Mouse (Mus musculus) lung, postnatal 10 days (tissue): Measurements from ENCODE around the gene Dis3l2.

Source experiments
- DNase-seq: peaks from one replicate; pipeline ENCODE4 v3.0.0; 2021

Gene Dis3l2

GRCm38 (mm10) chr1:86733160-86733821 lies 29.7 kb downstream of the Dis3l2 start:
- no peak for DNase-seq

DNA sequence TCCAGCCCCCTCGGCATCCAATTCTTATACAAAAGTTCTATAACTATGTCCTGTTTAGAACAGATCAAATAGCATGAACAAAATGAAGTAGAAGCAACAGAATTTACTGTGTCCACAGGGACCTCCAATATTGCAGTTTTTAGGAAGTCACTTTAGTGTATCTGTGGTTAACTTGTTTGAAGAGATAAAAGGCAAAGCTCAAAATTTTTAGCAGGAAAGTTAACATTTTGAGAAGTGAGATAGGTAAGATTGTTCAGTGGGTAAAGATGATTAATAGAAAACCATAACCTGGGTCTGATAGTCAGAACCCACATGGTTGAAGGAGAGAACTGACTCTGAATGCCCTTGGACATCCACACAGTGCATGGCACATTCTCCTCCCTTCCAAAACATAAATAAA lies 32.8 kb downstream of the Dis3l2 start:
- DNase-seq, result no peak

DNA sequence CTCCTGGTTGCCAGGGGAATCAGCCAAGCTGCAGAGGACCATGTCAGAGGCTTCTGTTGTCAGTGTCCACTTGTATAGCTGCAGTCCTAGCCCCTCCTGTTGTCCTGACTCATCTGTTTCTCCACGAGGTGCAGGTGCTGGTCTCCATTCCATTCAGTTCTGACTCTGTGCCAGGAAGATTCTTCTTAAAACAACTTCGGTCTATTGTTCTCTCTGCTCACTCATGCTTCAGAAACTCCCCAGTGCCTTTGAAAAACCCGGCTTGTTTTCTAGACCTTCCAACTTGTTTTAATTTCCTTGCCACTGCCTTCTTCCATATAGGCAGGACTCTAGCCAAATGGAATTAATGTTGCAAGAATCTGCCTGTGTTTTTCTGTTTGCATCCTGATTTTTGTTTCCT lies 39.3 kb downstream of the Dis3l2 start:
- DNase-seq, result no peak

DNA sequence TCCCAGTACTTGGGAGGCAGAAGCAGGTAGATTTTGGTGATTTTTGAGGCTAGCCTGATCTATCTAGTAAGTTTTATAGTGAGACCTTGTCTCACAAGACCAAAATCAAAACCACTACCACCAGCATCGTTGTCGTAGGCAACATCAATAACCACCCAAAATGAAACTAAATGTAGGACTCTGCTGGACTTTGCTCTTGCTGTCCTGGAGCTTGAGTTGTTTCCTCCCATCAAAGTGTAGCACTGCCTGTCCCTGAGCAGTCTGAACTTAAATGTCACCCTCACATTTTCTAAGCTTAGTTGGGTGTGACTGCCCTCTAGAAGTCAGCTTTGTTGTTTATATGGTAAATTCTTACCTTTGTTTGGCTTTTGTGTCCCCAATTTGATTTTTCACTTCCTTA lies 43.4 kb downstream of the Dis3l2 start:
- no peak for DNase-seq

GRCm38 (mm10) chr1:86750094-86750493 lies 46.5 kb downstream of the Dis3l2 start:
- DNase-seq, result no peak

DNA sequence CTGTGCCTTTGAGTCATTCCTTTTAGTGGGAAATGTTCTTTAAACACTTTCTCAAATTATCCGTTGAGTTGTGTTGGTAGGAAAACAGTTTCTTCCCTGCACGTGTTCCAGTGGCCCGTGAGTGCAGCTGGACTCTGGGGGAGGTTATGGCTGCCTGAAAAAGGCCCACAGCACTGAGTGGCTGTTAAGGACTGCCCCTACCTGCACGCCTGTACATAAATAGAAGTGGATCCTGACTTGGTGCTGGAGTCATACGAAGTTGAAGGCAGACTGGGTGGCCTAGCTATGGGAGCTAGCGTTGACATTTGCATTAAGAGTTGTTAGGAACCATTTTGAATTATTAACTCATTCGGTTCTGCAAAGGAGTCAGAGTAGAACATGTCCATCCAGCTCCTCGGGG lies 49.8 kb downstream of the Dis3l2 start:
- DNase-seq, result no peak

GRCm38 (mm10) chr1:86754335-86754734 lies 50.7 kb downstream of the Dis3l2 start:
- DNase-seq, result no peak

DNA sequence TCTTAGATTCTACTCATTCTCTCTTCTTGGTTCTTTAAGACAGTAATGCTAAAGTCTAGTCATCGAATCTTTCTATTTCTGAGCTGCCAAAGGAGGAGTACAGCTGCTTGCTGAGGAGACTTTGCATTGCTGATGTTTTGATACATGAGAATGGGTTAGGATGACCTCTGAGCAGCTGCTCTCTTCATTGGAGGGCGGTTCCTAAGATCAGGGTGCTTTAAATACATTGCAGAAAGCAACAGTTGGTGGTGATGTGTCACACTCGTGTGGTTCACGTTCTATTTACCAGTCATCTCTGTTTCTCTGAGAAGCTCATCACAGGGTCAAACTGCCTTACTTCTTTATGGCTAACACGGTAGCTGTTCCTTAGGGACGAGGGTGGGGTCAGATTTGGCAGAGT lies 54.5 kb downstream of the Dis3l2 start:
- peak; percentile 6 for DNase-seq

GRCm38 (mm10) chr1:86762161-86762560 lies 58.6 kb downstream of the Dis3l2 start:
- no peak for DNase-seq

- DNase-seq, result no peak
Measured at GRCm38 (mm10) chr1:86801241-86801640, 97.6 kb downstream of the Dis3l2 start.

GRCm38 (mm10) chr1:86811756-86812155 lies 108.1 kb downstream of the Dis3l2 start:
- no peak for DNase-seq

DNA sequence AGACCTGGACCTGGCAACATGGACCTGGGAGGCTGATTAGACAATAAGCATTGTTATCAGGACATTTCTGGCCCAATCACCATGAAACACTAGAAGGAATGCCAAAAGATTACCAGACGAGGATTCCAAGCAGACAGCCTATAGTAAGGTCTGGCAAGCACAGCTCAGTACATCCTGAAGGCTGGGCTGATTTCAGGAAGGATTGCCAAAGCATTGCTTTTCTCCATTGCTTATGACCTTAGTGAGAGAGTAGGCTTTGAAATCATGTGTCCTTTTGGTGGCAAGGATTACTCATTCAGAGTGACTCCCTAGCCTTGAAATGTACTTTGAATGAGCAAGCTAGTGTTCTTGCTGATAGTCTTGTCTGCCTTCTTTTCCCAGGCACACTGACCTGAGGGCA lies 118.7 kb downstream of the Dis3l2 start:
- DNase-seq, result no peak

DNA sequence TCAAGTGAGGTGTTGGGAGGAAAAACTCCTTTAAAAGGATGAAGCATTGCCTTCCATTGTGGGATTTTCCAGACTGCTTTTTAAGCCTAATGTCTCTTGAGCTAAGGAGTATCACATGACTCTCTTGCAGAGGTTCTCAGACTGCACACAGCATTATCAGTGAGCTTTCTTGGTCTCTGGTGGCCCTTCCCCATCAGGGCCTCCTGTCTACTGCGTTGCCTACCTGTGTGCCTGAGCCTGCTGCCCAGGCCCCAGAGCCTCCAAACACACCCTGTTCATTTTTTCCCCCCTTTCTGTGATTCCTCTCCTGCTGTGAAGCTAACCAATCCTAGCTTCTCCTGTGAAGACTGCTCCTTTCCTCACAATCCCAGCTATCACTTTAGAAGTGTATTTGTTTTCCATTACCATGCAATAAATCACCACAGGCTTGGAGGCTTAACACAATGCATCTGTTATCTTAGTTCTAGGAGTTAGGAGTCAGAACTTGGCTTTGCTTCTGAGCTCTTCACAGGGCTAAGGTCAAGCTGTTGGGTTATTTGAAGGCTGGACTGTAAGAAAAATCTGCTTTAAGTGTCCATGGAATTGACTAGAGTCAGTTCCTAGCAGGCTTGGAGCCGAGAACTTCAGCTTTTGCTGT lies 130.9 kb downstream of the Dis3l2 start:
- no peak for DNase-seq

- DNase-seq, result no peak
Measured at GRCm38 (mm10) chr1:86834988-86835387, 131.4 kb downstream of the Dis3l2 start.

DNA sequence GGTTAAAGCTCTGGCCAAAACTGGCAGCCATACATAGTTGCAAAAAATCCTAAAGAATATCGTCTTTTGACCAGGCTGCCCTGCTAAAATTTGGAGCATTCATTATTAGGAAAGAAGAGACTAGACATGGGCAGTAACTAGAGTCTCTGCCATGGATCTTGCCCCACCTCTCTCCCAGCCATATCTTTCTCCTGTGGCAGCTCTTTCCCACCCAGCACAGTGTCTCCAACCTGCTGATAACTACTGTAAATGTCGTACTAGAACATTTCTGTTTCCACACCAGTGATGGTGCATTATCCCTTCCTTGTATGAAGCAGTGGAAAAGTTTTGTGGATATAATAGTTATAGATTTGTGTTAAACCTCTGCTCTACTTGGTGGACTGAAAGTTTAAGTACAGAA lies 147.1 kb downstream of the Dis3l2 start:
- DNase-seq, result no peak

GRCm38 (mm10) chr1:86858876-86859275 lies 155.3 kb downstream of the Dis3l2 start:
- DNase-seq, result peak; percentile 42

DNA sequence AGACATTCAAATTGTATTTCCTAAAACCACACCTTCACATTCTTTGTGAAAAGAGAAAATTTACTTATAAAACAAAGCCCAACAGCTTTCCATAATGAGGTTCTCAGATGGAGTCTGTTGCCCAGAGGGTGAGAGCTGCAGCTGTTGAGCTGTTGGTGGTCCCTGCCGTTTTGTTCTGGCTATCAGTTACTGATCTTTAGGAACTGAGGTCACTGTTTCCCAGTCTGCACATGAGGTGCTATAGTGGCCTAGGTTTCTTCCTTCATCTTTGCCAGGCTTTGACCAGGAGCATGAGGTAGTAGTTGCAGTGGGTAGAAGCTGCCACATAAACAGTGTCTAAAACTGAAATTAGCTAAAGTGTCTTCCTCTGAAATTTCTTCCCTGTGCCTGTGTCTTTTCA lies 155.8 kb downstream of the Dis3l2 start:
- no peak for DNase-seq

DNA sequence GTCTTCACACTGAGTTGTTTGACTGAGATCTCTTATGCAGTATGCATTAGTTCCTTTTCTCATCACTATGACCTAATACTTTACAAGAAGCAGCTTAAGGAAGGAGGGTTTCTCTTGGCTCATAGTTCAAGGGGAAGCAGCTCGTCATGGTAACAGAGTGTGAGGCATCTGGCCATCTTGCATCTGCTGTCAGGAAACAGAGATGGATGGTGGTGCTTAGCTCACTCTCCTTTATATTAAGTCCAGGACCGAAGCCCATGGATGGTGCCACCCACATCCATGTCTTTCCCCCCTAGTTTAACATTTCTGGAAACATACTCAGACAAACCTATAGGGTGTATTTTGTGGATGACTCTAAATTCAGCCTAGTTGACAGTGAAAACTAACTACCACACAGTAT lies 170.1 kb downstream of the Dis3l2 start:
- no peak for DNase-seq

DNA sequence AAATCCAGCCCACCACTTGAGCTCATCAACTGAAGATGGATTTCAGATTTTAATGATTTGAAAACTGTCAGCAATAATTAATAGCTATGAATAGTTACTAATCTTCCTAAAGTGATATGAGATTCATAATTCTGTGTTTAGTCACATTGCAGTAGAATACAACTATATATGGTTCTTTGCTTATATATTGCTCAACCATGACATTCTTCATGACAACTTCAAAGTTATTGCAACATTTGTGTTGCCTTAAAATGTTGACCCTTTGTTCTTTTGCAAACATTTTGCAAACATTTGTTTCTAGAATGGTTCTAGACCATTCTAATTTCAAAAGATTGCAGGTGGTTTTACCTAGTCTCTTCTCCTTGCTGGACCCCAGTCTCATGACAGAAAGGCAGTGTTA lies 175.1 kb downstream of the Dis3l2 start:
- DNase-seq, result no peak

- DNase-seq, result no peak
Measured at GRCm38 (mm10) chr1:86879547-86879946, 175.9 kb downstream of the Dis3l2 start.

DNA sequence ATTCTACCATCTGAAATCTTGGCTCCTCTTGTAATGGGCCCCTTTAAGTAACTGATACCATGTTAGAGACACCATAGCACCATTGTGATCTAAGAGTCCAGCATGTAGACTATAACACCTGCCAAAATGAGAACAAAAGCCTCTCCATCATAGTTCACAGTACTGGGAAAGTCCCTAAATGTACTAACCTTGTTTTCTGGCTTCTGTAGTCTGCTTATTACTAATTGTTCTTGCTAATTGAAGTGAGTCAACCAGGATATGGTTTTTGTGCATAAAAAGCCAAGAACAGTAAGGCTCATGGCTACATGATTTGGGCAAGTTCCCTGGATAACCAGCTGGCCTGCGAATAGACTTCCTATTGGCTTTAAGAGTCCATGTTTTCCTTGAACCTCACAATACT lies 183.5 kb downstream of the Dis3l2 start:
- no peak for DNase-seq

DNA sequence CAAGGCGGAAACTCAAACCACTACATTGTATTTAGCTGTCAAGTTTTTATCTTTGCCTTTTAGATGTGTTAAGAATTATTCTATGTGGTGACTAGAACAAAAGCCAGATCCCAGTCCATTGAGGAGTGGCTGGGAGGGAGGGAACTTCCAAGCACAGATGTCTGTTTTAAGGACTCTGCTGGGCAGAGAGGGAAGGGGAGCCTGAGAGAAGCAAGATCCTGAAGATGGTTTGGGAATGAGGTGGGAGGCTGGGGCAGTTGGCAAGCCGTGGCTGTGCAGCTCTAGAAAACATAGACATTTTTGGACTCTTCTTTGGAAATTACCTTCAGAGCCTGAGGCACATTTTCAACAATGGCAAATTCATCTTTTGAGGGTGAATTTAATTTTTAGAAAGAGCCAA lies 208.9 kb downstream of the Dis3l2 start:
- no peak for DNase-seq

GRCm38 (mm10) chr1:86913896-86914295 lies 210.3 kb downstream of the Dis3l2 start:
- DNase-seq, result no peak

GRCm38 (mm10) chr1:86914697-86915096 lies 211.1 kb downstream of the Dis3l2 start:
- DNase-seq, result no peak

- DNase-seq, result no peak
Measured at GRCm38 (mm10) chr1:86916355-86916984, 212.9 kb downstream of the Dis3l2 start.
